Mouse (Mus musculus): ENCODE data around the gene Klc2. TPM values are rescaled to one million over a fixed set of nuclear protein-coding genes. Genes with fewer than 3 reads are reported as not detected.

The Klc2 gene
- total and polyA plus RNA-seq, 3 experiments: 44.2 to 101 (median 48.1) TPM

DNA sequence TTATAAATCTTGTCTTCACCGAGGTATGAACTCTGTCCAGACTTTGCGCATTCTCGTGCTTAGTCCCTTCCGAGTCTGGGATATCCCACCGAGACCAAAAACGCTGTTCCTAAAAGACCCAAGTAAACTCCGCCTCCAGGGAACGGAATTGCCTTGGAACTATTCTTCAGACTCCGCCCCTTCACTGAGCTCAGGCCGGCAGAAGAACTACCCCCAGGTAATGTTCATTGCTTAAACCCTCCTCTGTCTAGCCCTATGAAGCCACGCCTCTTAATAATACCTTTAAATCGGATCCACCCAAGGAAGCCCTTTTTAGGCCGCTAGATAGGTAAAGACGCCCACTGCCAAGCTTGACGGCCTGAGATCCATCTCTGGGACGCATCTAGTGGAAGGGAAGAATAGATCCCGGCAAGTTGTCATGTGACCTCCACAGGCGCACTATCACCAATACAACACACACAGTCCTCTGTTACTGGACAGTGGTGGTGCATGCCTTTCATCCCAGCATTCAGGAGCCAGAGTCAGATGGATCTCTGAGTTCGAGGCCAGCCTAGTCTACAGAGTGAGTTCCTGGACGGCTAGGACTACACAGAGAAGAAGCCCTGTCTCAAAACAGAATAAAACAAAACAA, 45.9 kb downstream of the Klc2 start:
- DNase-seq: peak; percentile 38

DNA sequence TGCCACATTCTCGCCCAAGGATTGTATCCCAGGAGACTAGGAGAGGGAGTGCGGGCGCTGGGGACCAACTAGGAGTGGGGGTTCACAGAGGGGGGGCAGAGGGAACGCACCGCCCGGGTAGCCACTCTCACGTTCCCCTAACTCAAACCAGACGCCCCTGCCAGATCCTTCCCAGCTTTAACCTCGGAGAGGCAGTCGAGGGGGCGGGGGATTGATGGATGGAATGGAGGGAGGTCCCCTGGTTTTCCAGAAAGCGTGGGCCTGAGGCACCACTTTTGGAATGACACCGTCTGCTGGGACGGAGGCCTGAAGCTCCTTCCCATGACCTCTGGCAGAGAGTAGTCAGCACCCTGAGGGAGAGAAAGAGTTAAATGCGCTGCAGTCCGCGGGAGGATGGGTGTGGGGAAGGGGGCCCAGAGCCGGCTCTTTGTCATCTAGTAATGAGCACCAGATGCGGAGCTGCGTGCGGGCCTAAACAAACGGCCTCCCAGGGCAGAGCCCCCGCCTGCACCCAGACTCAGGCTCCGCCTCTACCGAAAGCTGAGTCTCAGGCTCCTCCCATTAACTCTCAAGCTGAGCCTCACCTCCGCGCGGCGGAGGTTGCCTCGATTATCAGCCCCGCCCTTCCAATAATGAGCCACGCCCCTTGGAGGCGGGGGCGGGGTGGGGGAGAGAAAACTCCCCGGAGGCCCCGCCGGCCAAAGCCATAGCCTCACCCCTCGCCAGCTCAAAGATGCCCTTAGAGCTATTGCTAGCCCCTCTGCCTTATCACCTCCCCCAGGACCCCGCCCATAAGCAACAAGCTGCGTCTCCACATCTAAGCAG, 46.6 kb downstream of the Klc2 start:
- peak; percentile 86 for DNase-seq

DNA sequence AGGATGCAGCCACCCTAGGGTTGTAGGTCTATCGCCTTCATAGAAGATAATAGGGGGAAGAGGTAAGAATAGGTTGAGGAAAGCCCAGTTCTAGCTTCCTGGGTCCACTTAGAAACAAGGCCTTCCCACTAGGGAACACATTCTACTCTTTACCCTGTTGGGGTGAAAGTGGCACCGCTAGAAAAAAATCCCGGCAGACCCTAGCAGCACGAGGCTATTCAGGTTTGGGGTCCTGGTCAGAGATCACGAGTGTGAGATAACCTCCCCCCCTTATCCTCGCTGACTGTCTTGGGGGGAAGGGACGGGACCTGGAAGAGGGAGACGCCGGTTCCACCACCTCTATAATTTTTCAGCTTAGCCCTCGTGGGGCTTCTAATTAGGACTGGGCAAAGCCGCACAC, 47.3 kb downstream of the Klc2 start:
- no peak for DNase-seq

DNA sequence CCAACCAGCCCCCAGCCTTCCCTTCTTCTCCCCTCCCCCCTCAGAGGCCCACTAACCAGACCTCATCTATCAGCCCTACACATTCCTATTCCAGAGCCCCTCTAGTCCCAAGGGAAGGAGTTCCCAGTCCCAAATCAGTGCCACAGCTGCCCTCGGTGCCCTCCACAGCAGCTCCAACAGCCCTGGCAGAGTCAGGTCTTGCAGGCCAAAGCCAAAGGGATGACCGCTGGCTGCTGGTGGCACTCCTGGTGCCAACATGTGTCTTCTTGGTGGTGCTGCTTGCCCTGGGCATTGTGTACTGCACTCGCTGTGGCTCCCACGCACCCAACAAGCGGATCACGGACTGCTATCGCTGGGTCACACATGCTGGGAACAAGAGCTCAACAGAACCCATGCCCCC, 48.4 kb downstream of the Klc2 start:
- no peak for DNase-seq

DNA sequence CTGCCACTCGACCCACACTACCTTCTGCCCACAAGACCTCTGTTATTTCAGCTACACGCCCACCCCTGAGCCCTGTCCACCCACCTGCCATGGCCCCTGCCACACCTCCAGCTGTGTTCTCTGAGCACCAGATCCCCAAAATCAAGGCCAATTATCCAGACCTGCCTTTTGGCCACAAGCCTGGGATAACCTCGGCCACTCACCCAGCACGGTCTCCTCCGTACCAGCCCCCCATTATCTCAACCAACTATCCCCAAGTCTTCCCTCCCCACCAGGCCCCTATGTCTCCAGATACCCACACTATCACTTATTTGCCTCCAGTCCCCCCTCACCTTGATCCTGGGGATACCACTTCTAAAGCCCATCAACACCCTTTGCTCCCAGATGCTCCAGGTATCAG, 48.9 kb downstream of the Klc2 start:
- DNase-seq: no peak

DNA sequence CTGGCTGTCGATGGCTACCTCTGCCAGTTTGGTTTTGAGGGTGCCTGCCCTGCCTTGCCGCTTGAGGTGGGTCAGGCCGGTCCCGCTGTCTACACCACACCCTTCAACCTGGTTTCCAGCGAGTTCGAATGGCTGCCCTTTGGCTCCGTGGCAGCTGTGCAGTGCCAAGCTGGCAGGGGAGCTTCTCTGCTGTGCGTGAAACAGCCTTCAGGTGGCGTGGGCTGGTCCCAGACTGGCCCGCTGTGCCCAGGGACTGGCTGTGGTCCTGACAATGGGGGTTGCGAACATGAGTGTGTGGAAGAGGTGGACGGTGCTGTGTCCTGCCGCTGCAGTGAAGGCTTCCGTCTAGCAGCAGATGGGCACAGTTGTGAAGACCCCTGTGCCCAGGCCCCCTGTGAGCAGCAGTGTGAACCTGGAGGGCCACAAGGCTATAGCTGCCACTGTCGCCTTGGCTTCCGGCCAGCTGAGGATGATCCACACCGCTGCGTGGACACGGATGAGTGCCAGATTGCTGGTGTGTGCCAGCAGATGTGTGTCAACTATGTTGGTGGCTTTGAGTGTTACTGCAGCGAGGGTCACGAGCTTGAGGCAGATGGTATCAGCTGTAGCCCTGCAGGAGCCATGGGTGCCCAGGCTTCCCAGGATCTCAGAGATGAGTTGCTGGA, 49.7 kb downstream of the Klc2 start:
- no peak for DNase-seq

DNA sequence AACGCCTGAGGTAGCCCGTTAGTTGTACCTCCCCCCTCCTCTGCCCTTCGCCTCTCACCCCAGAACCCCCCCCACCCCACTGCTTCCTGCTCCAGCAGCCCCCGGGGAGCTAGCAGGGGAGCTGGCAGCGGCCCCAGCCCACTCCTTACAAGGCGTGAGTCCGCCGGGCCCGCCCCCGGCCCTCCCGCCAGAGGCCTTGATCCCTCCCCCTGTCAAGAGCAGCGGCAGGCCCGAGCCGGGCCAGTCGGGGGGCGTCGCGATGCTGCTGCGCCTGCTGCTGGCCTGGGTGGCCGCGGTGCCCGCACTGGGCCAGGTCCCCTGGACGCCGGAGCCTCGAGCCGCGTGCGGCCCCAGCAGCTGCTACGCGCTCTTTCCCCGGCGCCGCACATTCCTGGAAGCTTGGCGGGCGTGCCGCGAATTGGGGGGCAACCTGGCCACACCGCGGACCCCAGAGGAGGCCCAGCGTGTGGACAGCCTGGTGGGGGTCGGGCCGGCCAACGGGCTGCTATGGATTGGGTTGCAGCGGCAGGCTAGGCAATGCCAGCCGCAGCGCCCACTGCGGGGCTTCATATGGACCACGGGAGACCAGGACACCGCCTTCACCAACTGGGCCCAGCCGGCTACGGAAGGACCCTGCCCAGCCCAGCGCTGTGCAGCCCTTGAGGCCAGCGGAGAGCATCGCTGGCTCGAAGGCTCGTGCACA, 50.3 kb downstream of the Klc2 start, which contains the start of gene Cd248:
TSS of gene Cd248 (plus strand) at position 212 of the 703 bp plus-strand sequence.
- DNase-seq: peak; percentile 71

DNA sequence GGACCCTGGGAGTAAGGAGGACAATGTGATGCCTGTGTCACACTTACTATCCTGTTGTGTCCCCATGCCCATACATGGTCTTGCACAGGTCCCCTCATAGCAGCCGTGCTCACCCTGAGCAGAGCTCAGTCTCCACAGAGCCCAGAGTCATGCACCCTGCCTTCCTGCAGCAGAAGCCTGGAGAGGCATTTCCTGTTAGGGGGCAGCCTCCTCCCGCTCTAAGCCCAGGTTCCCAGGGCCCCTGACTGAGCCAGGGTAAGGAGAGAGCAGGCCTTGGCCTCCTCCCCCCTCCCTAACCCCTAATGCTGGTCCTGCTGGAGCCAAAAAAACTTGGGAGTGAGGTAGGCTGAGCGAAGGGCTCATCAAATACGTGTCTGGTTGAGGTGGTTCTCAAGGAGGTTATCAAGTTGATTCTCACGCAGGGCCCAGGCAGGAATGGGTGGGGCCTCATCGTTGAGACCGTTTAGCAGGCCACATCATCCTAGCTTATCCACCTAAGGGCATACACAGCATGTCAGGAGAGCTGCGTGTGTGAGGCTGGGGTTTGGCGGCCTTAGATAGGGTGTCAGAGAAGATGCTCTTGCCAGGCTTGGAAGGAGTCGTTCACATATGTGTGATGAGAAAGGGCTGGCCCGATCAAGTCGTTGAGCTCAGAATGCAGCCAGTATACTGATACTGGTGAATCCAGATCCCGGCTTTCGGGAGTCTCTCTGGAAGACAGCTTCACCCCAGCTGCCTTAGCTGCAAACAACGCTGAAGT, 51.1 kb downstream of the Klc2 start:
- DNase-seq: no peak

DNA sequence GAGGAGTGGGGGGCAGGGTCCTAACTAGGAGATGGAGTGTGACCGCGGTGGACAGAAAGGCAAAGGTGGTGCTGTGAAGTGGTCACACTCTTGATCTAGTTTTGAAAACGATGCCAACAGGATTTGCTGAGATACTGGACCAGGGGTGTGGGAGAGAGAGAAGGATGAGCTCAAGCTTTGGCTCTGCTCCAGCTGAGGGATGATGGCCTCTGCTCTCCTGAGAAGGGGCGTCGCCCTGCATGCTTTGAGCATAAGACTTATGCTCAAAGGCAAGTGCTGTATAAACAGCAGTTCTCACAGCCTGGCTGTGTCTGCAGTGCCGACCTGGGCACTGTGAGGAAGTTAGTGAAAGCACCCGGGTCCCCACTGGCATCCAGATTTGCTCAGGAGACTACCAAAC, 53.3 kb downstream of the Klc2 start:
- DNase-seq: no peak

DNA sequence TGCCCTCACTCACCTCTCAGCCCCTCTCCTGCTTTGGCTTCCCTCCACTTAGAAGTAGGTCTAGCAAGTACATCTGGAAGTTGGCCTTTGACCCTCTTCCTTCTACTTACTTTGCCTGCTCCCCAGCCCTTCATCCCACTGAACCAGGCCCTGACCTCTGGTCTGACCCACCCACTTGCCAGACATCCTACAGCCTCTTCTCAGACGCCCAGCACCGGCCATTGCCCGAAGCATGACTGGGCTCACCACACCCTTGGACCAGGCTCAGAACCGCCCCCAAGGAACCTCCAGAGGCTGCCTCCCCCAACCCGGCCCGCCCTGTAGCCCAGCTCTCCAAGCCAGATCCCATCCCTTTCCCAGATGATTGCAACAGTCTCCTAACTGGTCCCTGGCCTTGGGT, 55.9 kb downstream of the Klc2 start:
- no peak for DNase-seq

DNA sequence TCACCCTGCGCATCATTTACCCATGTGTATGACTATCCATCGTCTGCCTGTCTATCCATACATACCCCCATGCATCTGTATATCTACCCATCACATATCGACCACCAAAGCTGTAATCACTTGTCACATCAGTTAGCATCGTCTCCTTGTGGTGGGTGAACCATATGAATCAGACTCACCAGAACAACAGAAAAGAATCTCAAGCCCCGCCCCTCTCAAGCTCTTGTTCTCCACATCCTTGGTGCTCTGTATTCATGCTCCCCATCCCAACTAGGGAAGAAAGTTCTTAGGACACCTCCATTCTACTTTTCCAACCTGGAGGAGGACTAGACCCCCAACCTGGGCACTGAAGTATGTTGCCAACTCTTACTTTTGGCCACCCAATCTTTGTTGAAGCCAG, 56.3 kb downstream of the Klc2 start:
- no peak for DNase-seq

DNA sequence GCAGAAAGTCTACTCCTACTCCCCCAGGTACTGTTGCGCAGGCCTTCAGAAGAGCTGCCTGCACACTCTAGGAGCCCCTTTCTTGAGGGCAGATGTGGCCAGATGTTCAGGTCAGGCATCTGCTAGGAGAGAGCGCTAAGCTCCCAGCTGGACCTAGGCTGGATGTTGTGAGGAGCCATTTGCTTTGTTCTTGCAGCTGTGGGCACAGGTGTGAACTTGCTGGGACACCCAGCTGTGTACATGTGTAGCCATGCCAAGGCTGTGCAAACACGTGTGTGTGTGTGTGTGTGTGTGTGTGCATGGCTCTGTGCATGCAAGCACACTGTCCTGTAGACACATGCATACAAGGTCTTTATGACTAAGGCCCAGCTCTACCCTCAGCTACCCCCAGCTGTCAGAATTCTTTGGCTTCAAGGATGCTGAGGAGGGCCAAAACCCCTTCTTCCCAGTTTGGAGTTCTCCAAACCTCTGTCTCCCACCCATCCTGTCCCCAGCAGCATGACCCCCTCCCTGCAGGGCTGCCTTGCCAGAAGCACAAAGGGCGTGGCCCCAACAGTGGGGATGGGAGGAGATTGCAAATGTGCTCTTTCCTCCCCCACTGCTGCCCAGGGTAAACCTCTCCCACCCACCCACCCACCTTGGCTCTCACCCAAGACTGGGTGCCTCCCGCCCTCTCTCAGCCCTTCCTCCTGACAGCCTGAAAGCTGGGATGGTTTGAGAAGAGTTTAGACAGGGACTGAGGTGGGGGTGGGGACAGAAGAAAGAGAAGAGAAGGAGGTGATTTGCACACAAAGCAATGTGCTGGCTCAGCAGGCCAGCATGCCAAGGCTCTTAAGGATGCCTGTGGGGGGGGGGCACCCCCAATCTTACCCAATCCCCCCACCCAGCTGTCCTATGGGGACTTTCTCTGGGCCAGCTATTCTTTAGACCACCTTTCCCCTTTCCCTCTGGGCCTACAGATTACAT, 57.7 kb downstream of the Klc2 start:
- no peak for DNase-seq

DNA sequence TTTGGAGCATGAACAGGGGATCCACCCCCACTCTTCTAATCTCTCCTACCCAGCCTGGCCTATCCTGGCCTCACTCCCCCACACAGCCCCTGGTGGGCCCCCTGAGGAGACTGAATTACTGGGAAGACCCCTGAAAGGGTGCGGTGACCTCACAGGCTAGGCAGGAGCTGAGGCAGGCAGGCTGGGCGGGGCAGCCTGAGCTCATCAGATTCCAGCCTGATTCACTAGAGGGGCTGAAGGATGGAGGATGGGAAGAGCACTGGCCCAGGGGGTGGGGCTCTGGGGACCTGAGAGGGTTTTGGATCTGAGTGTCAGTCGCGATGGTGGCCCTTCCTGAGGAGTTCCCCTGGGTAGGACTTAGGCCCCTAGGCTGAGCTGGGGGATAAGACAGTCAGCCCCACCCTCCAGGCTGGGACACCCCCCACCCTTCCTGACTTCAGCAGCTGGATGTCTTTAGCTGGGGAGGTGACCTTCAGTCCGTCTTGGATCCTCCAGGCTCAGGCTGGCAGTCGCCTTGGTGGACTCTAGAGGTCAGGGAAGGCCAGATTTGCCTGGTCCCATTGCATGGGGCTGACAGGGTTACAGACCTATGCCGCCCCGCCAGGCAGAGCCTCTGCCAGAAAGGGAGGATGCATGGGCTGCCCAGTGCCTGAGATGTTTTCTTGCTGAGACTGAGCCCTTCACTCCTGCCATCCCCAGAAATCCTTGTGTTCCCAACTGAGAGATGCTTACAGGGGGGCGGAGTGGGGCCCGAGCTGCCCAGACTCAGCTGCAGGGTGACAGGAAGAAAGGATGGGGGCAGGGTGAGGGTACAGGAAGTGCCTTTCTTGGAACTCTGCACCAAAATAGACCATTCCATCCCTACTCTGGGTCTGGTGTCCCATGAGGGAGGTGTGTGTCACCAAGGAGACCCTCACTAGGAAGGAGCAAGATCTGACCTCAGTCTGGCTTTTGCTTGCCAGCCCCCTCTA, 59.3 kb downstream of the Klc2 start:
- no peak for DNase-seq

DNA sequence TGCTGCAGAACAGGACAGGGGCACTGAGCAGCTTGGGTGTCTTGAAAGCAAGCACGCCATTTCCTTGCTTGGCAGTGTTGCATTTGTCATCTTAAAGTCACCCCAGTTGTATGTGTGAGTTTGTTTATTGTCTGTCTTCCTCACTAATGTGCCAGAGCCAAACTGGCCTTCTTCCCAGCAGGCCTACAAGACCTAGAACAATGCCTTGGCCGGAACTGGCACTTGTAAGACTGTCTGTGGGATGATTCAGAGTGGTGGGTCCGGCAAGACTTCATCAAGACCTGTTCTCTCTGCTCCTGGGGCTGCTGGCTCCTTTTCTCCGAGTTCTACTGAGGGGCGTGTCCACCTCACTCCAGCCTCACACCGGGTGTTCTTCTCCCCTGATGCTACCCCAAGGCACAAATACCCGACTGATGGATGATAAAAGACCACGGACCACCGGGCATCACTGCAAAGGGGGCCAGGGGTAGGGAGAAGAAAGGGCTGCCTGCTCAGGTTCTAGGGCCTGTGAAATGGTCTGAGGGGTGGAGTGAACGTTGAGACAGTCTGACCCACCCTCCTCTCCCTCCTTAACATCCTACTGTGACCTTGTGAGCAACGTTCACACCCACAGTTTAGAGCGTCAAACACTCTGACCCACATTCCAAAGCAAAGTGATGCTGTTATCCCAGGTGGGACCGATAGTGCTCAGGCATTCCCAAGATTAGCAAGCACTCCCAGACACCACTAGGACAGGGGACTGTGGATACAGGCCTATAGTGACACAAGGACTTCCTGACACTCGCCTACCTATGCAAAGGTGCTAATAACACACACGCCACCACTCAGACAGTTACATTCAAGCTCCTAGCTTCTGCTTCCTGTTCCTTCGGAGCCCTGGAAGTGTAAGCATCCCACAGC, 60.2 kb downstream of the Klc2 start:
- DNase-seq: no peak

Measured in adrenal gland, adult 2 months (tissue).